Mouse (Mus musculus) embryonic facial prominence, embryonic 12.5 days (tissue): Measurements from ENCODE around the gene Olfr1286. TPM values are rescaled to one million over a fixed set of nuclear protein-coding genes. Genes with fewer than 3 reads are reported as not detected.

Source experiments
- ATAC-seq: fragments of 200-750 bp; cut with Nextera tagmentation; 2 replicates; pipeline ENCODE4 v1.8.0; 2017; ENCODE audit not compliant: insufficient number of reproducible peaks, insufficient read depth, low FRiP score, low TSS enrichment
- H3K27ac ChIP-seq: fragments of 300-500 bp; sonication (generic); 2 replicates; pipeline ENCODE4 v1.5.1; 2016; ENCODE audit warnings: mild to moderate bottlenecking
- H3K27me3 ChIP-seq: fragments of 300-500 bp; sonication (generic); 2 replicates; pipeline ENCODE4 v1.6.1; 2016; ENCODE audit warnings: mild to moderate bottlenecking, moderate library complexity
- H3K36me3 ChIP-seq: fragments of 300-500 bp; sonication (generic); 2 replicates; pipeline ENCODE4 v1.6.1; 2016; ENCODE audit warnings: mild to moderate bottlenecking
- H3K4me1 ChIP-seq: fragments of 300-500 bp; sonication (generic); 2 replicates; pipeline ENCODE4 v1.6.1; 2016
- H3K4me2 ChIP-seq: fragments of 300-500 bp; sonication (generic); replicated peaks from 2 replicates; pipeline ENCODE4 v1.6.1; 2016; ENCODE audit warnings: mild to moderate bottlenecking, moderate library complexity
- H3K4me3 ChIP-seq: fragments of 300-500 bp; sonication (generic); 2 replicates; pipeline ENCODE4 v1.5.1; 2016; ENCODE audit warnings: mild to moderate bottlenecking
- H3K9ac ChIP-seq: fragments of 300-500 bp; sonication (generic); 2 replicates; pipeline ENCODE4 v1.6.1; 2016; ENCODE audit warnings: mild to moderate bottlenecking, moderate library complexity
- H3K9me3 ChIP-seq: fragments of 300-500 bp; sonication (generic); 2 replicates; pipeline ENCODE4 v1.6.1; 2016; ENCODE audit warnings: mild to moderate bottlenecking, moderate library complexity
- WGBS: fragments of 180-500 bp; shearing (Covaris S2); methylation state at CpG from one replicate; pipeline ENCODE4 v1.1.7; 2016; 5-methylcytosine and 5-hydroxymethylcytosine counted together
- polyA plus RNA-seq: library from polyadenylated mRNA; unstranded; fragments of >200 nt; fragmentation: Nextera tagmentation; extraction: Ambion mirVana; gene quantifications from 2 replicates; pipeline ENCODE4 v1.2.1, GENCODE M21; 2016

The Olfr1286 gene
- not detected in 2 replicates for polyA plus RNA-seq

- Histone ChIP-seq H3K9me3 (no peaks in the 10 kb centered on the region), H3K4me1 (no peaks in the 10 kb centered on the region), H3K27me3 (no peaks in the 10 kb centered on the region), H3K9ac (no peak within 1 kb of the TSS), H3K4me3 (no peak within 1 kb of the TSS), H3K27ac (no peak within 1 kb of the TSS), H3K4me2 (no peak within 1 kb of the TSS), H3K36me3 (no peaks in the 10 kb centered on the region)
- ATAC-seq = no peak
- WGBS = 66% methylated on average over 1 of the region's 1 CpGs
These were observed at the start of gene Olfr1286 for GRCm38 (mm10) chr2:111422931-111423330. Olfr1286 (minus strand) TSS chr2:111423115.

GRCm38 (mm10) chr2:111448842-111449241 lies 25.9 kb upstream of the Olfr1286 start, which contains the start of gene Olfr1287:
Olfr1287 (plus strand) TSS chr2:111449142.
- Histone ChIP-seq H3K9me3 (no peaks in the 10 kb centered on the region), H3K4me2 (no peak within 1 kb of the TSS), H3K27ac (no peak within 1 kb of the TSS), H3K9ac (no peak within 1 kb of the TSS), H3K27me3 (no peaks in the 10 kb centered on the region), H3K4me3 (no peak within 1 kb of the TSS), H3K4me1 (no peaks in the 10 kb centered on the region), H3K36me3 (no peaks in the 10 kb centered on the region)
- 65% methylated on average over 1 of the region's 1 CpGs for WGBS
- ATAC-seq = no peak

- Histone ChIP-seq H3K27me3 (no peaks in the 10 kb centered on the region), H3K4me2 (no peak within 1 kb of the TSS), H3K27ac (no peak within 1 kb of the TSS), H3K4me3 (no peak within 1 kb of the TSS), H3K9ac (no peak within 1 kb of the TSS), H3K36me3 (no peaks in the 10 kb centered on the region), H3K4me1 (no peaks in the 10 kb centered on the region), H3K9me3 (no peaks in the 10 kb centered on the region)
- ATAC-seq = no peak
- 84% methylated on average over 1 of the region's 1 CpGs for WGBS
These were observed 47.7 kb downstream of the Olfr1286 start, which contains the start of gene Olfr1284 for GRCm38 (mm10) chr2:111375222-111375621. Olfr1284 (plus strand) TSS chr2:111375522.

Other genes with a start within 250 kb of the Olfr1286 start
- gene 4930430A15Rik, start 193.5 kb downstream of the Olfr1286 start, polyA plus RNA-seq = not detected in 2 replicates
- not detected in 2 replicates for gene Olfr1275, start 187.8 kb downstream of the Olfr1286 start, polyA plus RNA-seq
- not detected in 2 replicates for gene Olfr1276, start 168.6 kb downstream of the Olfr1286 start, polyA plus RNA-seq
- not detected in 2 replicates for gene Olfr1277, start 149.0 kb downstream of the Olfr1286 start, polyA plus RNA-seq
- not detected in 2 replicates for gene Olfr1278, start 133.0 kb downstream of the Olfr1286 start, polyA plus RNA-seq
- not detected in 2 replicates for gene Olfr1279, start 122.5 kb downstream of the Olfr1286 start, polyA plus RNA-seq
- gene Olfr1280, start 109.1 kb downstream of the Olfr1286 start, polyA plus RNA-seq = not detected in 2 replicates
- gene Olfr1281, start 96.6 kb downstream of the Olfr1286 start, polyA plus RNA-seq = not detected in 2 replicates
- not detected in 2 replicates for gene Olfr1282, start 87.0 kb downstream of the Olfr1286 start, polyA plus RNA-seq
- gene Olfr1283, start 56.3 kb downstream of the Olfr1286 start, polyA plus RNA-seq = not detected in 2 replicates
- gene Olfr1284, start 47.6 kb downstream of the Olfr1286 start, polyA plus RNA-seq = not detected in 2 replicates
- gene Olfr1287, start 26.0 kb upstream of the Olfr1286 start, polyA plus RNA-seq = not detected in 2 replicates
- not detected in 2 replicates for gene Olfr1288, start 51.0 kb upstream of the Olfr1286 start, polyA plus RNA-seq
- not detected in 2 replicates for gene Olfr1289, start 57.7 kb upstream of the Olfr1286 start, polyA plus RNA-seq
- not detected in 2 replicates for gene Olfr1290, start 70.7 kb upstream of the Olfr1286 start, polyA plus RNA-seq
- not detected in 2 replicates for gene Olfr1291-ps1, start 74.1 kb upstream of the Olfr1286 start, polyA plus RNA-seq
- not detected in 2 replicates for gene Olfr1293-ps, start 102.1 kb upstream of the Olfr1286 start, polyA plus RNA-seq
- not detected in 2 replicates for gene Olfr1294, start 117.2 kb upstream of the Olfr1286 start, polyA plus RNA-seq
- gene Olfr1295, start 146.6 kb upstream of the Olfr1286 start, polyA plus RNA-seq = not detected in 2 replicates
- gene Olfr1297, start 203.4 kb upstream of the Olfr1286 start, polyA plus RNA-seq = not detected in 2 replicates
- not detected in 2 replicates for gene Olfr1298, start 226.1 kb upstream of the Olfr1286 start, polyA plus RNA-seq
- gene Olfr1299, start 238.3 kb upstream of the Olfr1286 start, polyA plus RNA-seq = not detected in 2 replicates